Mouse (Mus musculus): ENCODE data around the gene Ltbp3.

Ltbp3 gene

DNA sequence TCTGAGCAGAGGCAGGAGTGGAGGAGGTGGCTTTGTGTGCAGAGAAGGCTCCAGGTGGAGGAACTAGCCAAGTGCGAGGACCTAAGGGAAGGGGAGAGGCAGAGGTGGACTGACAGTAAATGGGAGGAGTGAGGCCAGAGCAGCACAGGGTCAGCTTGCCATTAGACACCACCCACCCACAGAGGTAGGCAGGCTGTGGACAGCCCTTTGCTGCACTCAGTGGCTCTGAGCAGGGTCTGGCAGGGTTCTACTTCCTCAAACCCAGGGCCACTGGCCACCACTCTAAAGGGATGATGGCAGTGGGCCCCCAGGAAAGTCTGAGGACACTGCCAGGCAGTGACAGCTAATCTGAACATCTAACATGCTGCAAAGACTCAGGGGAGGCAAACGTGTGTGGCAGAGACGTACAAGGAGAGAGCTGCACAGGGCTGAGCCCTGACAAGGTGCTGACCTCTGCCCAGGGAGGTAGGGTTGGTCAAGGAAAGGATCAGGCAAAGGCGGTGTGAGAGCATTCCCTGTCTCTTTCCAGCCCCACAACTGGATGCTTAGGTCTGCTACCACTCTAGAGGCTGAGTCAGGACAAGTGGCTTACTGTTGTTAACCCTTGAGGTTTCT, 16.7 kb upstream of the Ltbp3 start:
- CTCF ChIA-PET: no interaction called here

DNA sequence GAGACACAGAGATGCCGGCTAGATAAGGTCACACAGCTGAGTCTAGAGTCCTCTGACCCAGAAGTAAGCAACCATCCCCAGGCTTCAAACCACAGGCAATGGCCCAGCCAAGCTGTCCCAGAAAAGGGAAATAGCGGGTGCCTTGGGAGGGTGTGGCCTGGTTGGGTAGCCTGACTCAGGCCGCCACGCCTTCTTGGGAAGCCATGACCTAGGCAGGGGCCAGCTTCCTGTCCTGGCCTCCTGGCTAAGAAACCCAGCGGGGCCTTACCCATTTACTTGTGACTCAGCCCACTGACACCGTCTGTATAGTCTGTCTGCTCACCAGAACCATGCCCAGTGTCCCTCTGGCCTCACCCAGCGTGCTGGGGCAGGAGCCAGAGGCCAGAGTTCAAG, 16.2 kb upstream of the Ltbp3 start:
- CTCF ChIA-PET: interaction anchor here (0.8 kb wide), 1 partner anchor 13 kb away, joined by 3 read pairs; no protein-coding TSS in a partner anchor

- CTCF ChIA-PET: interaction anchor here (0.8 to 1.0 kb wide), 2 partner anchors 14 to 195 kb away, joined by 3 read pairs; no protein-coding TSS in a partner anchor
Measured at GRCm38 (mm10) chr19:5725029-5725707, 15.5 kb upstream of the Ltbp3 start.

GRCm38 (mm10) chr19:5725767-5726515, 14.8 kb upstream of the Ltbp3 start, which contains the start of gene Ehbp1l1:
Ehbp1l1 (minus strand) TSS chr19:5726317.
- CTCF ChIA-PET: interaction anchor here (1.0 kb wide), 1 partner anchor 196 kb away, joined by 3 read pairs; no protein-coding TSS in a partner anchor

DNA sequence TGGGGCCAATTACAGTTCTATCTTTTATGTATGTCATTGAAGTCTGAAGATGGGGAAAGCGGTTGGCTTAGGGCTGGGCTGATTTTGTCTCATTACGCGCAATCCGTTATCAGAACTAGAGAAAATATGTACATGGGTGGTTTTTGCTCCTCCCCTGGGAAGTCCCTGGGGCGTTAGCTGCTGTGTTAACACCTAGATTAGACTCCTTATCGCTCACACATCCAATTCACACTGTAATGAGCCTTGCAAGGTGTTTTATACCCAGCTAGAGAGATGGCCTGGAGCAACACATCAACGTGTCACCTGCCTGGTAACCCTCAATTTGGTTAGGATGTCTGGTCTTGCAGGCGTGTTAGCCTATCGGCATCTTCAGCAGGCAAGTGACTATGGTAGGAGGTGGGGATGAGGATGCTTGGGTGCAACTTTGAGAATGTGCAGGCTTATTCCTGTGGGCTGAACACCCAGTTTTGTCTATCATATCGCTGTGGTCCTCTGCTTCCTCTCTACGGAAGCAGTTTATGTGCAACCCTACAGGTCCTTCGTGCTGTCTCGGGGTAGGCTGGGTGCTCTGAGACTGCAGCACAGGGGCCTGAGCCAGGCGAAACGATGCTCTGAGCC, 13.6 kb upstream of the Ltbp3 start:
- CTCF ChIA-PET: no interaction called here

DNA sequence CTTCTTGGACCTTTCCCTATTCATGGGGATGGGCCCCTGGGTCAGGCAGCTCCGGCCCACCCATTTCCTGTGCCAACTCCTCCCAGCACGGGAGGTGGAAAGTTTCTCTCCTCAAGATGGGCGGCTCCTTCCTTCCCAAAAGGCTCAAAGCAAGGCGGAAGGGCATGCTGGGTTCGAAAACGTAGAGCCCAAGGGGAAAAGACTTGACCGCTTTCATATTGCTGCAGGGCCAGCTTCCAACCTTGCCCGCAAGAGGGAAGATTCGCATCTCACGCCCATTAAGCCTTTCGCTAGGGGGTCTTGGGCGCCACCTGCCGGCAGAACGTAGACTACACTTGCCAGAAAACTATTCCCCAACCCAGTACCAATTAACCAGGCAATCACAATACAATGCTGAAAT, 13.0 kb upstream of the Ltbp3 start:
- CTCF ChIA-PET: interaction anchor here (0.7 kb wide), 1 partner anchor 16 kb away, joined by 4 read pairs; no protein-coding TSS in a partner anchor

GRCm38 (mm10) chr19:5728631-5729443, 11.9 kb upstream of the Ltbp3 start:
- CTCF ChIA-PET: interaction anchor here (1.5 kb wide), 1 partner anchor 18 kb away, joined by 3 read pairs; no protein-coding TSS in a partner anchor

DNA sequence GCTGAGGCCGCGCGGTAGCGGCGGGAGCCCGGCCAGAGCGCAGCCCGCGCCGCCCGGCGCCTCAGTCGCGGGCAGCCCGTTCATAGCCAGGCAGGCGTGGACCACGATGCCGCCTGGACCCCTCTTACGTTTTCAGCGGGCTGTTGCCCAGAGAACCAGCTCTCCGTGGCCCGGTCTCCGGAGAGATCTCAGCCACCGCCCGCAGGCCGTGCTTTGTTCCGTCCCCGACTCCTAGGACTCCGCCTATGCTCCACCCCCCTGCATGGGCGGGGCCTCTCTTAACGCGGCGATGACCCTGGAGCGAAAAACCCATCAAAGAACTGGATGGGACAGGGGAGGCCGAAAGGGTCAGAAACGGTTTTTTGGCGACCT, 11.3 kb upstream of the Ltbp3 start, which contains the start of gene Fam89b:
TSS of gene Fam89b (minus strand) at position 210 of the 372 bp plus-strand sequence.
- CTCF ChIA-PET: interaction anchor here (1.5 kb wide), 1 partner anchor 19 kb away, joined by 3 read pairs; no protein-coding TSS in a partner anchor

- CTCF ChIA-PET: interaction anchor here (0.5 kb wide), 1 partner anchor 164 kb away, joined by 3 read pairs; the partner anchor contains the start of gene Tigd3
Measured at GRCm38 (mm10) chr19:5730314-5731186, 10.2 kb upstream of the Ltbp3 start.

DNA sequence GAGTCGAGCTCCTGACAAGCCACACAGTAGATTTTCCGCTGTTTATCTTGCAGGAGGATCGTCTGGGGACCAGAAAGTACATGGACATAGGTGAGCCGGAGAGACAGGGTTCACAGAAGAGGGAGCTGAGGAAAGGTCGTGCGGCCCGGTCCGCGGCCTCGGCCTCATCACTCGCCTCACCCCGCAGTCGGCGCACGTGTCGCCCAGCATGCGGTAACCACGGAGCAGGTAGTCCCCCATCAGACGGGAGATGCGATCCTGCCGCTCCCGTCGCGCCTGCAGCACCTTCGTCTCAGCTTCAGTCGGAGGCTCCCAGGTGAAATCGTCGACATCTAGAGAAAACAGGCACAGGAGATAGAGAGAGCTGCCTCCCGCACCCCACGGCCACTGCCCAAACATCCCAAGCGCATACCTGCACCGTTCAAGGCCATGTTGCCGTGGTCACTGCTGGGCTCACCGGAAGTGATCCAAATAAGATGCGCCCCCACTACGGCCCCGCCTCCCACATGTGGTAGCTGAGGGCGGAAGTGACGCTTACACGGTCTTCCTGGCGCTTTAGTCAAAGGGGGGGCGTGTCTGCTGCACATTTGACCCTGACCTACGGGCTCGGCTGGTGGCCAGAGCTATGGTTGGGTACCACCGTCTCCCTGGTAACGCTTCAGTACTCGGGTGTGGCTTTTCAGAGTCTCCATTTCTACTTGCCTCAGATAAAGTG, 9.3 kb upstream of the Ltbp3 start:
- CTCF ChIA-PET: no interaction called here

- CTCF ChIA-PET: no interaction called here
Measured at GRCm38 (mm10) chr19:5734325-5734724, 6.4 kb upstream of the Ltbp3 start.

DNA sequence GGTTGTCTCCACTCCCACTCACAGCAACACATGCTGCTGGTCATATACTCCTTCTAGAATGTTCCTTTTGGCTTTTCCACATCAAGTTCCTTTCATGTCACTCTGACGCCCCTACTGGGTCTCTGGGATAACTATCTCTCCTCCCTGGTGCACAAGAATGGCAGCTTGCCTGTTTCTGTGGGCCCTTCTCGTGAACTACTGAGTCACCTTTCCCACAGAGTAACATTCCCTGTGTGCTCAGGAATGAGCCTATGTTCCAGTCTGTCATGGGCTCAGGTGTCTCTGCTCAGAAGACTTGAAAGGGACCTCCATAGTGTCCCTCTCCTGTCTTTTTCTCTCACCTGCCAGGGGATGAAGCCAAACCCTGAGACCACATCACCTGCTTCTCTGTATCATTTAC, 1.3 kb upstream of the Ltbp3 start:
- CTCF ChIA-PET: interaction anchor here (0.6 kb wide), 1 partner anchor 131 kb away, joined by 4 read pairs; no protein-coding TSS in a partner anchor

- CTCF ChIA-PET: interaction anchor here (0.6 kb wide), 1 partner anchor 52 kb away, joined by 3 read pairs; no protein-coding TSS in a partner anchor
Measured at GRCm38 (mm10) chr19:5741641-5742240, 1.0 kb downstream of the Ltbp3 start.

DNA sequence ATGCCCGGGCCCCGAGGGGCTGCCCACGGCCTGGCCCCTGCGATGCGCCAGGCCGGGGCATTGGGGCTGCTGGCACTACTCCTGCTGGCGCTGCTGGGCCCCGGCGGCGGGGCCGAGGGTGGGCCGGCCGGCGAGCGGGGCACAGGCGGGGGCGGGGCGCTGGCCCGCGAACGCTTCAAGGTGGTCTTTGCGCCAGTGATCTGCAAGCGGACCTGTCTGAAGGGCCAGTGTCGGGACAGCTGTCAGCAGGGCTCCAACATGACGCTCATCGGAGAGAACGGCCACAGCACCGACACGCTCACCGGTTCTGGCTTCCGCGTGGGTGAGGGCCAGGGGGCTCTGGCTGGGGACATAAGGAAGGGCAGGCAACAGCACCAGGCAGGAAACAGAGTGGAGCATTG, 1.5 kb downstream of the Ltbp3 start:
- CTCF ChIA-PET: no interaction called here

- CTCF ChIA-PET: no interaction called here
Measured at GRCm38 (mm10) chr19:5743576-5743975, 2.9 kb downstream of the Ltbp3 start.

GRCm38 (mm10) chr19:5745756-5746710, 5.3 kb downstream of the Ltbp3 start:
- CTCF ChIA-PET: interaction anchor here (0.6 kb wide), 1 partner anchor 251 kb away, joined by 5 read pairs; no protein-coding TSS in a partner anchor

DNA sequence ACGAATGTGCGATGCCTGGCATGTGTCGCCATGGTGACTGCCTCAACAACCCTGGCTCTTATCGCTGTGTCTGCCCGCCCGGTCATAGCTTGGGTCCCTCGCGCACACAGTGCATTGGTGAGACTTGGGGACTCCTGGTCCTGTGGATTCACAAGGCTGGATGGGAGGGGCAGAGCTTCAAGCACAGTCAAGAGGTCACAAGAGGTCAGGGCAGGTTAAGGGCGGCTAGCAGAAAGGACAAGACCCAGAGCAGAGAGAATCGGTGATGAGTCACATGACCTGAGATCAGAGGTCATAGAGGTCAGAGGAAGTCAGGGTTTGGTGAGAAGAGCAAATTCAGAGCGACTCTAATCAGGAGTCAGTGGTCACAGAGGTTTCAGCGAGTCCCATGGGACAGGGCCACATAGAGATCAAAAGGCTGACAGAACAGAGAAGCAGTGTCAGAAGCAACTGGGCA, 6.2 kb downstream of the Ltbp3 start:
- CTCF ChIA-PET: no interaction called here
